Mouse (Mus musculus): ENCODE measurements around the gene Ppil1.
"Not testable (repeated sequence)": the region's sequence is repeated elsewhere in the genome, so short reads cannot be mapped to it uniquely, and the experiment has no call there.

Ppil1 gene

DNA sequence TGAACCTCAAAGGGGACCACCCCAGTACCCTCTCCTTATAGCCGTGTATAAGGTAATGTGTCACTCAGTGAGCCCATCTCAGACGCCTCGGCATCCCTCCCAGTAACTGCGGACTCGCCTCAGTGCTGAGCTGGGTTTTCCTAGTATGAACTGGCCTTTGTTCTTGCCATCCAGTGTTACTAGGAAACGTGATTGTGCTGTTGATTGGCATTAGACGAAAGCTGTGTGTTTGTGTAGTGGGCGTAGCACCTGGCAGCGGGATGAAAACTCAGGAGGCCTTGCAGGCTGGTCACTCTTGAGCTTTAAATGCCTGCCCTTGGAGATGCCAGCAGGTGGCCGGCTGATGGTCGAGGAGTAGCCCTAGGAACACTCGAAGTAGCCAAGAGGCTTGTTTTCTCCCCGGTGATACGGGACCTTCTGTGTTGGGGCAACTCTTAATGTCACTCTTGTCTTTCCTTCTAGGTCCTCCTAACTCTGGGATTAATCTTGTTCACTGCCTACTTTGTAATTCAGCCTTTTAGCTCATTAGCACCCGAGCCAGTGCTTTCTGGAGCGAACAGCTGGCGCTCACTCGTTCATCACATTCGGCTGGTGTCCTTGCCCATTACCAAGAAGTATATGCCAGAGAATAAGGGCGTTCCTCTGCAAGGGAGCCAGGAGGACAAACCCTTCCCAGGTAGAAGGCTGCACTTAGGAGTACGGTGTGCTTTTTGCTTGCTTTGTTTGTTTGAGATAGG, 18.4 kb upstream of the Ppil1 start:
- DNase-seq (ENCODE audit: low read depth, low spot score) = no peak

DNA sequence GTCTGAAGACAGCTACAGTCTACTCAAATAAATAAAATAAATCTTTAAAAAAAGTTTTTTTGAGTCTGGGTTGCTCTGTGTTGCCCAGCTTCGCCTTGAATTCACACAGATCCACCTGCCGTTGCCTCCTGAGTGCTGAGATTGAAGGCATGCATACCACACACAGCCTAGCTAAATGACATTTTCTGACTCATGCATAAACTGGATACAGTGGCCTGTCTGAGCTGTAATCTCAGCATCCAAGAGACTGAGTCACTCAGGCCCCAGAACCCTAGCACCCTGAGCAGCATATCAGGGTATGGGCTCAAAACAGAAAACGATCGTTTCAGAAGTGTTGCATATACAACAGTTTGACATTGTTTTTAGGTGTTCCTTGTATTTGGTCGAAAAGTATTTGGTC, 17.6 kb upstream of the Ppil1 start:
- DNase-seq (ENCODE audit: low read depth, low spot score) = no peak

DNA sequence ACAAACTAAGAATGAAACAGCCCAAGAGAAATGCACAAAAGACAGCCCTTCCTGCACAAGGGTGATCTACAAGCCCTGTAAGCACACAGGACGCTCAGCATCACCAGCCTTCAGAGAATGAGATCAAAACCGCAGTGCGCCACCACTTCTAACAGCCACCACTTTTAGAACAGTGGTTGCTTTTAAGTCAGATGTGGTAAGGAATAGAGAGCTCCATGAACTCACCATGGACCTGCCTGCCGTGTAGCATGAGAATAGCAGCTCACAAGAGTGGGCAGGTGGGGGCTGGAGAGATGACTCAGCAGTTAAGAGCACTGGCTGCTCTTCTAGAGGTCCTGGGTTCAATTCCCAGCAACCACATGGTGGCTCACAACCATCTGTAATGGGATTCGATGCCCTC, 16.4 kb upstream of the Ppil1 start:
- peak; percentile 84 for DNase-seq (ENCODE audit: low read depth, low spot score)

DNA sequence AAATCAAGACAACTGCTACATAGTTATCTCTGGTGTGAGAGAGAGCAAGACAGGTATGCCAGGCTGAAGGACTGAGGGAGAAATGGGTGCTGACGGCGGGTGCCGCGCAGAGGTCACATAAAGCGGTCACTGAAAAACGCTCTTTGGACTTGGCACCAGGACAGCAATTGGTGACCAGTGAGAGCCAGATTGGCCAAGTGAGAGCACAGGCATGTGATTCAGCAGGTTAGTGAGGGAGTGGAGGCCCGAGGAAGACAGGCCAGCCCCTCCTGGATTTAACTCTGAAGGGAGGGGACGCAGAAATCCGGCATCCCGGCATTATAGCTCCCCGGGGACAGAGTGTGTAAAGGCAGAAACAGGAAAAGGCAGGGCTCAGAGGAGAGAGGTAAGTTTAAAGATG, 9.9 kb upstream of the Ppil1 start:
- no peak for DNase-seq (ENCODE audit: low read depth, low spot score)

DNA sequence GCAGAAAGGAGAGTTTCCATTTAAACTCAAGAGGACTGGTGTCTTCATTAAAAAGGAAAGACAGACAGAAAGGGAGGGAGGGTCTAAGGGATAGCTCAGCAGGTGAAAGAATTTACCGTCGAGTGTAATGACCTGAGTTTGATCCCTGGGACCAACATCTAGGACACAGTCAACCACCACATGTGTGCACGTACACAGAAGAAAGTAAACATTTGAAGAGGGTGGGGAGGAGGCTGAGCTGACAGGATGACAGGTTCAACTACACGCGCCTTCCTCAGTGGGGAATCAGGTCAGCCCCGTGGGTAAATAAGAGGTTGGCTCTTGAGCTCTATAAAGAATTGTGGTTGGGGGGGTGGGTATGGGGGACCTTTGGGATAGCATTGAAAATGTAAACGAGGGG, 9.2 kb upstream of the Ppil1 start:
- no peak for DNase-seq (ENCODE audit: low read depth, low spot score)

DNA sequence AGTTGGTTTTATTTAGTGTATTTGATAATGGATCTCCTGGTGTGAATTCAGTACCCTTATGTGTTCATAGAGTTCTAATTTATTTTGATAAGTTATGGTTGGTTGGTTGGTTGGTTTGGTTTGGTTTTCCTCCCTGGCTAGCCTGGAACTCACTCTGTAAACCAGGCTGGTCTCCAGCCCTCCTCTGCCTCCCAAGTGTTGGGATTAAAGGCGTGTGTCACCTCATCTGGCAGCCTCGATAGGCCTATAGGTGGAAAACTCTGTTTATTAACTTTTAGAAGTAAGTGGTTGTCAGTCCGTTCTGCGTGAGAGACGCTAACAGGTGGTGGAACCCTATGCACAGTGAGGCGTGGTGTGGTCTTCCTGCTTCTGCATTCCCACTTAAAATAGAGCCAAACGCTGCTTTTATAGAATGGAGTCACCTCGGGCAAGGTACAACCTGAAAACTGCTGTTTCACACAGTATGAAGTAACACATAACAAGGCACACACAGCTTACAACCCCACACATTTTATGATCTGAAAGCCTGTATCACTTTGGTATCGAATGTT, 6.2 kb upstream of the Ppil1 start:
- no peak for DNase-seq (ENCODE audit: low read depth, low spot score)

DNA sequence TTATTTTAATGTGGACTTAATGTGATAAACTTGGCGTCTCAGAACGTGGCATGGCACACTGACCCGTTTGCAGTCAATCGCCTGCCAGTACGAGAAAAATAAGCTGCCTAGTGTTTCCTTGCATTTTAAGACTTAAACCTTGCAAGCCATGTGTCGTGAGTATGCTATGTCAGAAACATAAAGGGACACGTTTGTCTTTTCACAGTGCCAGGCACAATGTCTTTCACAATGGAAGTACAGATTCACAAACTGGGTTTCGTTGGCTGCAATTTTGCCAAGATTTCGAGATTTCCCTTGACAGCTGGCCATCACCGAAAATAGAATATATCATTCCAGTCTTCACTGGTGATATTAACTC, 5.3 kb upstream of the Ppil1 start:
- no peak for DNase-seq (ENCODE audit: low read depth, low spot score)

DNA sequence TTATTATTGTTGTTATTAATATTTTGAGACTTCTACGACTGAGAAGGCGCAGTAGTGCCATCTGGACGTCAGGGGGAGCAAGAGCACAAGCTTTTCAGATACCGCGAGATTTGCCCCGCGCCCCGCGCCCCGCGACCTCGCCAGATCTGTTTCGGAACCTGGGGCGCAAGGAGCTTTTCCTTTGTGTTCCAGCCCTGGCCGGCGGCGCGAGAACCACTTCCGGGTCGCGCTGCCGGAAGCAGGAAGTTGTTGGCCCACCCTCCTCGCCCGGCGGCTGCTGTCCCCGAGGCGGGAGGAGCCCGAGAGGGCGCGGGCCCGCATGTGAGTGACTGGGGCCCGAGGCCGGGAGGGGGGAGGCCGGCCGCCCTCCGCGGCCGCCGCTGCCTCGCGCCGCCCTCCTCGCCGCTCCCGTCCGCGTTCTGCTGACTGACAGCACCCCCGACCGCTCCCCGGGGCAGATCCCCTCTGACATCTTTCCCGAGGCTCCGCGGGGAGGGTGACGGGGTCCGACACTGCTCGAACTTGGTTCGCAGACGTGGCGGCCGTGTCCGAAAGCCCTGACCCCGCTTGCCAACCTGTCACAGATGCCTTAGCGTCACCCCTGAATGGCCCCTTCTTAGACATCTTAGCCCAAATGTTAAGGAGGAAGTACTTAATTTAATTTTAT, 4.8 kb upstream of the Ppil1 start, which contains the start of gene BC004004:
BC004004 (plus strand) TSS at position 107 of the 667 bp plus-strand sequence.
- DNase-seq (ENCODE audit: low read depth, low spot score) = peak; percentile 95

DNA sequence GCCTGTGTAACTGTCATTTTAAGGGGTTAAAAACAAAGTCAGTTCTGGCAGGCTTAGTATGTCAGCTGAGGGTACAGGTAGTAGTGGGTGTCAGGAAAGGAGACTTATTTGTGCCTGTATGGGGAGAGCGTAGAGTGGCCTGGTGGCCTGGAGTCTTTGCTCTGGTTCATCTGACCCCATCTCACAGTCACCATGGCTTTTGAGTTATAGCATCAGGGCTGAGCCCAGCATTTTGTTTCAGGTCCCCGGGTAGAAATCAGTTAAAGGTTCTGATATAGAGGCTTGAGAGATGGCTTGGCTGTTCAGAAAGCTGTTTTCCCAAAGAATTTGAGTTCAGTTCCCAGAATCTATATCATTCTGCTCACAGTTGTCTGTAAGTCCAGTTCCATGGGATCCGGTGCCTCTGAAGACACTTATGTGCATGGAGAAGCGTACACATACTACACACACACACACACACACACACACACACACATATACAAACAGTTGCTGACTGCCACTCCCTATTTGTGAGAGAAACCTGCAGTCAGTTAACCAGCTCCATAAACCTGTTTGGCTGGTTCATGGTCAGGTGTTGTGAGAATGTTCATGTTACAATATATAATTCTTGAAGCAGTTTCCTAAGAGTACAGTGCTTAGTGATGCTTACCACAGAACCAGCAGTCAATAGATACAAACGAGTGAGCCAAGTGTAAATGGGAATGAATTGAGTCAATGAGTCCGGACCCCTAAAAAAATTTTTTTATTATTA, 4.1 kb upstream of the Ppil1 start:
- DNase-seq (ENCODE audit: low read depth, low spot score) = peak; percentile 36

DNA sequence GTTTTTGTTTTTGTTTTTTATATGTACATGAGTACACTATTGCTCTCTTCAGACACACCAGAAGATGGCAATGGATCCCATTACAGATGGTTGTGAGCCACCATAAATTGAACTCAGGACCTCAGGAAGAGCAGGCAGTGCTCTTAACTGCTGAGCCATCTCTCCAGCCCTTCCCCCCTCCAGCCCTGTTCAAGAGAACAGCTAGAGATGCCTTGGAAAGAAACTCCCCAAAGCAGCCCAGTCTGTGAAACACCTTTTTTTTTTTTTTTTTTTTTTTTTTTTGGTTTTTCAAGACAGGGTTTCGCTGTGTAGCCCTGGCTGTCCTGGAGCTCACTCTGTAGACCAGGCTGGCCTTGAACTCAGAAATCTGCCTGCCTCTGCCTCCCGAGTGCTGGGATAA, 3.1 kb upstream of the Ppil1 start:
- not testable (repeated sequence) for DNase-seq (ENCODE audit: low read depth, low spot score)

DNA sequence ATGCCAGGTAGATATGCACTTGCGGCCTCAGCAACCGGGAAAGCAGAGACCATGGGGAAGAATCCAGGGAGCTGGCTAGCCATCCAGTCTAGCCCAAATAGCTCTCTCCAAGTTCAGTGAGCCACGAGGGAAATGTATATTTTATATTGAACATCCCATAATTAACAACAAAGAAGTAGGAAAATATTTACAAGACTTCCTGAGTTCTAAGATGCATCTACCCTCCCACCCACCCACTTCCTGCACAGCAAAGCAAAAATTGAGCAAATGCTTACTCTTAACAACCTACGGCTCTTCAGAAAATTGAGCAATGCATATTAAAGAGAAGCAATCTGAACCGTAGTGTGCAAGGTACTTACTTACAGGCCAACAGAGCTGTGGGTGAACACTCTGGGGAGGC, 774 bp upstream of the Ppil1 start:
- peak; percentile 37 for DNase-seq (ENCODE audit: low read depth, low spot score)

DNA sequence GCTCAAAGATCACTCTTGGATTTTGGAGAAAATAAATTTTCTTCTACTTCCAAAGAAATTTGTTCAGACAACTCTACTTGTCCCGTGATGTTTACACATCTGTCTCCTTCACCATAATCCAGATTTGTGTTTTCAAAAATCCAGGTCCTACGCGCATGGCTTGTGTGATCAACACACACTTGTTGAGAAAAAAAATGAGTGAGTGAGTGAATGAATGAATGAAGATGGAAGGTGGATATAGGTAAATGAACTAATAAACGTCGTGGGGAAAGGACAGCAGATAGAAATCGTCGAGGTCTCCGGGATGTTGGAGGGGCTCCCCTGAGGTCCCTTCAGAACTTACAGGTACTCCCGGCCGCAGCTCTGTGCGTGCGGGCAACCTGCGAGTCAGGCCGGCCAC, 569 bp downstream of the Ppil1 start:
- no peak for DNase-seq (ENCODE audit: low read depth, low spot score)

DNA sequence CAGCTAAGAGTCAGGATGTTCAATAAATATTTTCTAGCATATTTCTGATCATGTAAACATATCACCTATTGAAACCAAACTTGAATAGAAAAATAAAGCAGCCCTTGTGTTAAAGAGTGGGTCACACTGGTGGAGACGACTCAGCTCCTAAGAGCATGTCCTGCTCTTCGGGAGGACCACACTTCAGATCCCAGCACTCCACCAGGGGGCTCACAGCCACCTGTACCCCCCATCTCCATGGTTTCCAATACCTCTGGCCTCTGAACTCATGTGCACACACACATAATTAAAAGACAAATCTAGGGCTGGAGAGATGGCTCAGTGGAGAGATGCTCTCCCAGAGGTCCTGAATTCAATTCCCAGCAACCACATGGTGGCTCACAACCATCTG, 1.7 kb downstream of the Ppil1 start:
- DNase-seq (ENCODE audit: low read depth, low spot score) = peak; percentile 41

DNA sequence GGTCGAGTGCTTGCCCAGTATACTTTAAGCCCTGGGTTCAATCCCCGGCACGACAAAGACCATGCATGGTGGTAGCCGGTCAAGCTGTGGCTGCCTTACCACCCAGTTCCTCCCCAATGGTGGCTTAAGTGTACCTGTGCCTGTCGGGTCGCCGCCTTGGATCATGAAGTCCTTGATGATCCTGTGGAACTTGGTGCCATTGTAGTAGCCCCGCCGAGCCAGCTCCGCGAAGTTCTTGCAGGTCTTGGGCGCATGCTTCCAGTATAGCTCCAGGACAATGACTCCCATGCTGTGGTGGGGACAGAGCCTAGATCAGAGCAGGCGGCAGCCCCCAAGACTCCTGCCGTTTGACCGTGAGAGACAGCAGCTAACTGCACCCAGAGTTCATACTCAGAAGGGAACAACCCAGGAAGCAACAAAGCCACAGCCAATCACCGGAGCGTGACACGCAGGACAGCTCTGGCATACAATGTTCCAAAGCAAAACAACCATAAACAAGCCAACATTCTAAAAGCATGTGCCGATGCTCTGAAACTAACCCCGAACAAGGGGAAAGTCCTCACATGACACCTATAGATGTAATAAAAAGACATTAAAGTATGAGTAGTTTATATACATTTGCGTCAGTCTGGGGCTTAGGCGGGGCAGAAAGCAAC, 2.3 kb downstream of the Ppil1 start:
- DNase-seq (ENCODE audit: low read depth, low spot score) = peak; percentile 57

DNA sequence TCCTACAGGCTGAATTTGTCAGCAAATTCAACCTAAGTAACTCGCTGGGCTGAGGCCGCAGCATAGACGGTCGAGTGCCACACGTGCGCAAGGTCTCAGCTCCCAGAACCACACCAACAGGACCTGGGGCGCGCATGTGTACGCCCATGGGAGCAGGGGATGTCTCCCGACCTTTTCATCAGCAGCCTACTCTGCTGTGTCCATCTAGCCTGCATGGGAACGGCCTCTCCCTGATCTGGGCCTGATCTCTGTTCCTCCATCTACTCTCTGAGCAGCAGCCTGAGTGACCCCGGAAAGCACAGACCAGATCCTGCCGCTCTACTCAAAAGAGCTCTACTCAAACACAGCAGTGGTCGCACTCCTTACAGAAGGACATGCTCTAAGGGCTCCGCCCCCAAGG, 3.5 kb downstream of the Ppil1 start:
- DNase-seq (ENCODE audit: low read depth, low spot score) = no peak

DNA sequence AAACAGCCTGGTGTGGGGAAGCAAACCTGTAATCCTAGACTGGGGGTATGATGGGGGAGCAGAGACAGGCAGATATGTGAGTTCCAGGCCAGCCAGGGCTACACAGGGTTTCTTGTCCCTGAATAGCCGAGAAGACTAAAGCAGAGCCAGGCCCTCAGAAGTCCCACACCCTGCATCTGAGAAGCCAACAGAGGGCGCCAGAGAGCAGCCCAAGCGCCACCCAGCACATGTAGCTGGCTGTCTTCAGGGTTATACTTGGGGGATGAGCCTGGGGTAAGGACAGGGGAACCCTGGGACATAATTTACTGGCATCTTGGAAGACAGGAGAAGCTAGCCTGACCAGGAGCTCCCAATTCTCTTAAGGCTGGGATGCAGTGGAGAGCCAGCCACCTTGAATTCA, 4.5 kb downstream of the Ppil1 start:
- peak; percentile 93 for DNase-seq (ENCODE audit: low read depth, low spot score)

DNA sequence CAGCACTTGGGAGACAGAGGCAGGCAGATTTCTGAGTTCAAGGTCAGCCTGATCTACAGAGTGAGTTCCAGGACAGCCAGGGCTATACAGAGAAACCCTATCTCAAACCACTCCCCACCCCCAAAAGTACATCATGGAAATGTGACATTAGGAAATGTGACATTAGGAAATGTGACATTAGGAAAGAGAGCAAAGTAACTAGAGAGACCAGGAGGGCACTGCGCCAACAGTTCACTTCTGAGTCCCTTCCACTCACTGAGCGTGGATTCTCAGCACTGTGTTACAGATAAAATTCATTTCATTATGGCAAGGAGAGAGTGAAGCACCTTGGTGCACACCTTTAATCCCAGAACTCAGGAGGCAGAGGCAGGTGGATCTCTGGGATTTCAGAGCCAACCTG, 5.1 kb downstream of the Ppil1 start:
- no peak for DNase-seq (ENCODE audit: low read depth, low spot score)

DNA sequence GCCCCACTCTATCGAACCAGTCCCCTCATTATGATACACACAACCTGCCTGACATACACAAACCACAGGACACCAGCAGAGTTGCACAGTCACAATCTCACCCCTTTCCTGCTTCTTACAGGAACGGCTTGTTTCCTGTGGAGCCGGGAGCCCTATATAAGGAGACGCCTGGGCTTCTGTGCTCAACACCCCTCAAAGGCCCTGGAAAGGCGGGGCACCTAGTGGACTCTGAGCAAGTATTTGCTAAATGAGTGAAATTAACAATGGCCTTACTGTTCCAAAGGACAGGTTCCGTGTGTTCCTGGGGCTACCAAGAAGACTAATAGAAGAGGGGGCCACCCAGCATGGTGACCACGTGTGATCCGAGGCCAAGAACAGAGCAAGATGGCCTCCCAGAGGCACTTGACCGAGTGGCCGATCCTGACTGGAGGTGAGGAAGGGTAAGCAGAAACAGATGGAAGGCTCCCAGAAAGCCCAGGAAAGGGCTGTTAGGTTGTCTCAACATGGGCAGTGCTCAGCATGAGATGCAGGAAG, 5.9 kb downstream of the Ppil1 start:
- no peak for DNase-seq (ENCODE audit: low read depth, low spot score)

DNA sequence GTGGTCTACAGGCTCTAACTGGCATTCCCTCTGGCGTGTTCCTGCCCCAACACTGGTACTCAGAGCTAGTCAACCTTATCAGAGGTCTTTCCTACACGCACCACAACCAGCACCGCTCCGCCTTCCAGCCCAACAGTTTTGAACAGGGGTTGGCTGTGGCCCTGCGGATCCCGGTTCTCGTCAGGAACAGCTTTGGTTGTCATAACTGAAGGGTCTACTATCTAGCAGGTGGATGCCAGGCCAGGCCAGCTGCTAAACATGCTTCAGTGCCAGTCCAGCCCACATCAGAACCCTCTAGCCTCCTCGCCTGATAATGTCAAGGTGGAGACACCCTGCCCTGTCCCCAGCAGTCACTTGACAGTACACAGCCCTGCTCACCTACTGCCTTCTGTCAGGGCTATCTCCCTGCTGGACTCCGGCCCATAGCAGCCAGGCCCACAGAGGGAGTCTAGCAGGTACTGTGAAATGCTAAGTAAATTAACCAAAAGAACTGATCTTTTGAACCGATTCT, 6.9 kb downstream of the Ppil1 start:
- no peak for DNase-seq (ENCODE audit: low read depth, low spot score)

DNA sequence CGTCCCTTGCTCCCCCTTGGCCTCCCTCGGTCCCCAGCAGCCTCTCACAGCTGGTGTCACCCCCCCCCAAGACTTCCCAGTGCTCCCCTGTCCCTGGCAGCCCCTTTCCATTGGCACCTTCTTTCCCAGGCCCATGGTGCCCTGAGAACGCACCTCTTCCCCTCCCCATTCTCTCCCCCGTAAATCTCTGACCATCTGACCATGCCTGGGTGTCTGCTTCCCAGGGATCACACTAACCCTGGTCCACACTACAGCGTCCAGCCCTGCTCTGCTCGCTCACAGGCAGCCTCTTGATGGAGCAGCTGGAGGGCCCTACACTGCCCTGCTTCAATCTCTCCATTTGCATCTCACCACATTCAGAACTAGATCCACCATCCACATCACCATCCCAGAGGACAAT, 7.5 kb downstream of the Ppil1 start:
- no peak for DNase-seq (ENCODE audit: low read depth, low spot score)

DNA sequence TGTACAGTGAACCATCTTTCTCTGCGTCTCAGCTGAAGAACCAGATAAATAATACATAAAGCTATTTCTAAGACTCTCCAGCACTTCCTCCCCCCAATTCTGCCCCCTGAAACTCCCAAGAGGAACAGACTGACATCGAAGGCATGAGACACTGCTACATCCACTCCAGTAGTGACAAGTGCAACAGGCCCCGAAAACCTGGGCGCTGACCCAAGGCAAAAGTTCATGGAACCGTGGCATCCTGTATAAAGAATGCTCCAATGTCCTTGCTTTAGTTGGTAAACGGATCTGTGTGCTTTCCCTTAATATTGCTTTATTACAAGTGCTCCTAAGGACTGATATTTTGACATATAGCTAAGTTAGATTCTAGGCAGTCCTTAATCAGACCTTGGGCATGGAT, 9.2 kb downstream of the Ppil1 start:
- DNase-seq (ENCODE audit: low read depth, low spot score) = not testable (repeated sequence)

DNA sequence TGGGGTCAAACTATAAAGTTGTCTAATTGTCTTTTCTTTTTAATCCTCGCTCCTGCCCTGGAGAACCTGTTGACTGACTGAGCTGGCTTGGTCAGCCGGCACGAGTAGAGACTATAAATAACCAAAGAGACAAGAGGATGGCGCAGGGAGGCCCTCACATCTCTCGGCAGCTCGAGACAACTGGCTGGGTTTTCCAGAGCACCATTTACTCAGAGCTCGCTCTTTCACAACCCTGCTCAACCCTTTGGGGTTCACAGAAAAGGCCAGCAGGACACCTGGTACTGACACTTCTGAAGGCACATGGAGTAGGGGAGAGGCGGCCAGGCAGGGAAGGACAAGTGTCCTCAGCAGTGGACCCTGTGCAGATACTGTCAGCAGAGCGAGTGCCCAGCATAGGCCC, 10.3 kb downstream of the Ppil1 start:
- DNase-seq (ENCODE audit: low read depth, low spot score) = no peak

Data from CD4-positive, CD25-positive, alpha-beta regulatory T cell, adult 2 months (primary cell).